Mouse (Mus musculus): ENCODE results near the gene Tmem176b.

GRCm38 (mm10) chr6:48875515-48875914 is 34.2 kb upstream of the Tmem176b start:
- TF ChIP-seq CTCF (IDR thresholded peaks at IDR 0.05; ENCODE audit: low read depth, low read length) (no peak), POLR2A (IDR thresholded peaks at IDR 0.05; ENCODE audit: extremely low read depth, insufficient read depth, low read length) (no peak)
